Mouse (Mus musculus): ENCODE measurements around the gene Col5a2. TPM values are rescaled to one million over a fixed set of nuclear protein-coding genes. Genes with fewer than 3 reads are reported as not detected.

Col5a2 gene
- total and polyA plus RNA-seq, 3 experiments, result 0.07 to 0.46 TPM; not detected in 1

GRCm38 (mm10) chr1:45359147-45359546 lies 143.9 kb downstream of the Col5a2 start:
- Histone ChIP-seq H3K27me3 (ENCODE audit: control insufficient read depth in 1 of 2, insufficient read depth in 2 of 2, low read length in 2 of 2) (no peaks in the 10 kb centered on the region), H3K36me3 (ENCODE audit: control insufficient read depth in 1 of 2, insufficient read depth in 2 of 2, low read length in 2 of 2) (no peaks in the 10 kb centered on the region), H3K4me3 (ENCODE audit: control insufficient read depth in 1 of 2, insufficient read depth in 1 of 2, low read depth in 2 of 2, low read length in 2 of 2) (no peak overlapping the region), H3K27ac (ENCODE audit: control insufficient read depth, low read depth, low read length) (no peak overlapping the region), H3K79me2 (ENCODE audit: control insufficient read depth, insufficient read depth, low read length, poor library complexity) (no peaks in the 10 kb centered on the region), H3K9ac (ENCODE audit: control insufficient read depth, low read depth, low read length, poor library complexity, severe bottlenecking) (no peak overlapping the region), H3K4me1 (ENCODE audit: control insufficient read depth in 1 of 2, insufficient read depth in 2 of 2, low read length in 2 of 2) (no peaks in the 10 kb centered on the region), H3K9me3 (replicated peaks; ENCODE audit: insufficient read depth, low read length) (no peaks in the 10 kb centered on the region)
- no peak for TF ChIP-seq E2F4 (IDR thresholded peaks at IDR 0.05; ENCODE audit: borderline replicate concordance, low read depth, low read length)
- no peak for TF ChIP-seq ZNF384 (IDR thresholded peaks at IDR 0.05; ENCODE audit: low read depth, low read length)
- TF ChIP-seq ZKSCAN1 (IDR thresholded peaks at IDR 0.05; ENCODE audit: low read depth, low read length), result no peak
- TF ChIP-seq POLR2A (IDR thresholded peaks at IDR 0.05; ENCODE audit: control insufficient read depth in 1 of 2, insufficient read depth in 1 of 2, low read depth in 1 of 2, low read length in 2 of 2, poor library complexity in 1 of 2), result no peak
- TF ChIP-seq RCOR1 (IDR thresholded peaks at IDR 0.05; ENCODE audit: low read depth, low read length), result no peak
- no peak for TF ChIP-seq UBTF (IDR thresholded peaks at IDR 0.05; ENCODE audit: borderline replicate concordance, insufficient read depth, low read depth, low read length)
- no peak for TF ChIP-seq JUND (IDR thresholded peaks at IDR 0.05; ENCODE audit: low read depth, low read length)
- TF ChIP-seq MYB (IDR thresholded peaks at IDR 0.05; ENCODE audit: low read depth, low read length), result no peak
- DNase-seq (ENCODE audit: low read depth, low spot score), result no peak

GRCm38 (mm10) chr1:45358020-45358419 lies 145.1 kb downstream of the Col5a2 start:
- H3K4me3 ChIP-seq (ENCODE audit: control insufficient read depth in 1 of 2, insufficient read depth in 1 of 2, low read depth in 2 of 2, low read length in 2 of 2), result no peak overlapping the region
- no peak overlapping the region for H3K27ac ChIP-seq (ENCODE audit: control insufficient read depth, low read depth, low read length)
- no peaks in the 10 kb centered on the region for H3K9me3 ChIP-seq (replicated peaks; ENCODE audit: insufficient read depth, low read length)
- no peak for TF ChIP-seq EP300 (IDR thresholded peaks at IDR 0.05; ENCODE audit: low read depth in 1 of 2, low read length in 2 of 2)
- TF ChIP-seq CHD2 (IDR thresholded peaks at IDR 0.05; ENCODE audit: low read length), result no peak
- TF ChIP-seq USF2 (IDR thresholded peaks at IDR 0.05; ENCODE audit: borderline replicate concordance in 1 of 2, insufficient read depth in 1 of 2, low read depth in 1 of 2, low read length in 2 of 2), result no peak
- no peak for TF ChIP-seq MAX (IDR thresholded peaks at IDR 0.05; ENCODE audit: low read length)
- TF ChIP-seq TBP (IDR thresholded peaks at IDR 0.05; ENCODE audit: low read depth, low read length), result no peak
- no peak for TF ChIP-seq UBTF (IDR thresholded peaks at IDR 0.05; ENCODE audit: borderline replicate concordance, insufficient read depth, low read depth, low read length)
- TF ChIP-seq BHLHE40 (IDR thresholded peaks at IDR 0.05; ENCODE audit: borderline replicate concordance, low read depth, low read length), result no peak
- TF ChIP-seq CHD1 (IDR thresholded peaks at IDR 0.05; ENCODE audit: low read depth, low read length), result no peak
- no peak for TF ChIP-seq ELF1 (IDR thresholded peaks at IDR 0.05; ENCODE audit: low read depth, low read length)
- no peak for TF ChIP-seq USF1 (IDR thresholded peaks at IDR 0.05; ENCODE audit: low read depth, low read length)
- H3K9ac ChIP-seq (ENCODE audit: control insufficient read depth, low read depth, low read length, poor library complexity, severe bottlenecking), result no peak overlapping the region
- no peaks in the 10 kb centered on the region for H3K4me1 ChIP-seq (ENCODE audit: control insufficient read depth in 1 of 2, insufficient read depth in 2 of 2, low read length in 2 of 2)
- no peak for DNase-seq (ENCODE audit: low read depth, low spot score)
- no peaks in the 10 kb centered on the region for H3K79me2 ChIP-seq (ENCODE audit: control insufficient read depth, insufficient read depth, low read length, poor library complexity)
- H3K27me3 ChIP-seq (ENCODE audit: control insufficient read depth in 1 of 2, insufficient read depth in 2 of 2, low read length in 2 of 2), result no peaks in the 10 kb centered on the region
- H3K36me3 ChIP-seq (ENCODE audit: control insufficient read depth in 1 of 2, insufficient read depth in 2 of 2, low read length in 2 of 2), result no peaks in the 10 kb centered on the region

Data from MEL (cell line).